Mouse (Mus musculus) G1E (cell line): ENCODE results near the gene Auts2. TPM values are rescaled to one million over a fixed set of nuclear protein-coding genes. Genes with fewer than 3 reads are reported as not detected.

ENCODE experiments used
- ATAC-seq: 2 replicates; pipeline ENCODE4 v1.8.0; 2016; ENCODE audit warnings: mild to moderate bottlenecking; ENCODE audit not compliant: insufficient number of reproducible peaks, poor library complexity, low FRiP score, severe bottlenecking; ENCODE audit errors: extremely low read depth
- DNase-seq: peaks from one replicate; pipeline ENCODE4 v3.0.0; 2012; ENCODE audit warnings: low spot score
- H3K27me3 ChIP-seq: 2 replicates; pipeline ENCODE4 v1.6.1; 2012; ENCODE audit warnings: mild to moderate bottlenecking, low read length, inconsistent platforms; ENCODE audit not compliant: insufficient read depth
- H3K36me3 ChIP-seq: replicated peaks from 2 replicates; pipeline ENCODE3; 2012; ENCODE audit warnings: mild to moderate bottlenecking, inconsistent platforms
- H3K4me1 ChIP-seq: 2 replicates; pipeline ENCODE4 v1.6.1; 2012; ENCODE audit warnings: low read depth, low read length, inconsistent platforms, mixed read lengths; ENCODE audit not compliant: insufficient read depth
- H3K4me3 ChIP-seq: 2 replicates; pipeline ENCODE4 v1.5.1; 2012; ENCODE audit warnings: low read depth, mild to moderate bottlenecking, inconsistent platforms, low read length, moderate library complexity, mixed read lengths
- H3K9me3 ChIP-seq: replicated peaks from 2 replicates; pipeline ENCODE4 v1.6.1; 2012; ENCODE audit warnings: inconsistent platforms
- CTCF ChIP-seq: IDR thresholded peaks from 2 replicates; pipeline ENCODE4 v1.5.1; 2012; ENCODE audit warnings: low read depth, low read length, inconsistent platforms, mixed read lengths
- GATA1 ChIP-seq: IDR thresholded peaks from 2 replicates; pipeline ENCODE4 v1.6.1; 2012; ENCODE audit warnings: borderline replicate concordance, low read length, inconsistent platforms, mixed read lengths
- GATA2 ChIP-seq: IDR thresholded peaks from 2 replicates; pipeline ENCODE4 v1.6.1; 2012; ENCODE audit warnings: low read depth, low read length, inconsistent platforms, borderline replicate concordance
- POLR2AphosphoS5 ChIP-seq: IDR thresholded peaks from 2 replicates; pipeline ENCODE4 v1.6.1; 2012; ENCODE audit warnings: low read depth, low read length, inconsistent platforms; ENCODE audit not compliant: insufficient replicate concordance
- TAL1 ChIP-seq: conservative IDR thresholded peaks from 2 replicates; pipeline ENCODE4 v1.6.1; 2012; ENCODE audit warnings: low read depth, low read length, inconsistent platforms, mixed read lengths
- polyA plus RNA-seq: library from polyadenylated mRNA; stranded (reverse); fragments of >175 nt; gene quantifications from 2 replicates; pipeline ENCODE4 v1.2.3, GENCODE M21; 2012
- total RNA-seq, 2 experiments: library from RNA; stranded (forward) in 1 of 2; stranded (reverse) in 1 of 2; fragments of 200-1000 nt in 1 of 2; fragments of >200 nt in 1 of 2; fragmentation: Nextera tagmentation in 1 of 2; gene quantifications; 2 replicates each; pipeline ENCODE4 v1.2.3; 2014 to 2017

Auts2 gene
- total and polyA plus RNA-seq, 3 experiments = 0.09 to 1.3 (median 0.90) TPM

- DNase-seq = no peak
- ATAC-seq = no peak
- H3K9me3 ChIP-seq = peaks cover 5% of the 10 kb centered on the region; the same call in 1 of the 2 replicates
- H3K4me3 ChIP-seq = no peak overlapping the region
- TF ChIP-seq POLR2AphosphoS5 (no peak), TAL1 (no peak), GATA1 (no peak), CTCF (no peak), GATA2 (no peak)
- no peaks in the 10 kb centered on the region for H3K36me3 ChIP-seq
- H3K27me3 ChIP-seq = no peaks in the 10 kb centered on the region
- no peaks in the 10 kb centered on the region for H3K4me1 ChIP-seq
Observed at GRCm38 (mm10) chr5:132088585-132088984, 454.6 kb downstream of the Auts2 start.

- Histone ChIP-seq H3K36me3 (no peaks in the 10 kb centered on the region), H3K9me3 (peaks cover 2% of the 10 kb centered on the region; the same call in 1 of the 2 replicates), H3K27me3 (no peaks in the 10 kb centered on the region), H3K4me3 (no peak overlapping the region), H3K4me1 (no peaks in the 10 kb centered on the region)
- TF ChIP-seq GATA1 (no peak), TAL1 (no peak), GATA2 (no peak)
- no peak for DNase-seq
- ATAC-seq = no peak
Observed at GRCm38 (mm10) chr5:132083753-132084326, 459.3 kb downstream of the Auts2 start.

- Histone ChIP-seq H3K27me3 (no peaks in the 10 kb centered on the region), H3K4me3 (no peak overlapping the region), H3K4me1 (no peaks in the 10 kb centered on the region), H3K9me3 (0 out of 2 replicates have a peak, but pooled peaks cover 10% of the 10 kb centered on the region), H3K36me3 (no peaks in the 10 kb centered on the region)
- no peak for ATAC-seq
- DNase-seq = no peak
- no peak for TF ChIP-seq GATA1
- TF ChIP-seq POLR2AphosphoS5 = no peak
- no peak for TF ChIP-seq GATA2
- TF ChIP-seq CTCF = no peak
- no peak for TF ChIP-seq TAL1
Observed at GRCm38 (mm10) chr5:132075942-132076341, 467.2 kb downstream of the Auts2 start.

GRCm38 (mm10) chr5:132074724-132075374 lies 468.3 kb downstream of the Auts2 start:
- Histone ChIP-seq H3K36me3 (no peaks in the 10 kb centered on the region), H3K9me3 (peaks cover 14% of the 10 kb centered on the region; the same call in 1 of the 2 replicates), H3K4me1 (no peaks in the 10 kb centered on the region), H3K27me3 (no peaks in the 10 kb centered on the region), H3K4me3 (no peak overlapping the region)
- no peak for ATAC-seq
- DNase-seq = no peak
- TF ChIP-seq POLR2AphosphoS5 (no peak), CTCF (no peak), TAL1 (no peak)

GRCm38 (mm10) chr5:132074360-132074723 lies 468.8 kb downstream of the Auts2 start:
- Histone ChIP-seq H3K4me1 (no peaks in the 10 kb centered on the region), H3K27me3 (no peaks in the 10 kb centered on the region), H3K9me3 (peaks cover 15% of the 10 kb centered on the region; the same call in 1 of the 2 replicates), H3K36me3 (no peaks in the 10 kb centered on the region), H3K4me3 (no peak overlapping the region)
- ATAC-seq (no peak), DNase-seq (no peak)
- TF ChIP-seq GATA2 (no peak), TAL1 (no peak), POLR2AphosphoS5 (no peak)

GRCm38 (mm10) chr5:132073677-132074359 lies 469.3 kb downstream of the Auts2 start:
- peaks cover 15% of the 10 kb centered on the region; the same call in 1 of the 2 replicates for H3K9me3 ChIP-seq
- H3K4me3 ChIP-seq = no peak overlapping the region
- no peak for ATAC-seq
- TF ChIP-seq TAL1 = no peak
- no peak for TF ChIP-seq CTCF
- TF ChIP-seq POLR2AphosphoS5 = no peak
- no peak for TF ChIP-seq GATA2
- TF ChIP-seq GATA1 = no peak
- DNase-seq = no peak
- no peaks in the 10 kb centered on the region for H3K36me3 ChIP-seq
- H3K4me1 ChIP-seq = no peaks in the 10 kb centered on the region
- no peaks in the 10 kb centered on the region for H3K27me3 ChIP-seq
